Mouse (Mus musculus) brown adipose tissue, adult 24 weeks (tissue): ENCODE results near the gene Gm20388. TPM values are rescaled to one million over a fixed set of nuclear protein-coding genes. Genes with fewer than 3 reads are reported as not detected.
A peak's percentile ranks its signal among the peaks of the same experiment; 100 is the strongest.

Experiments
- H3K27ac ChIP-seq: fragments of 200-500 bp; replicated peaks from 2 replicates; pipeline ENCODE4 v1.5.1; 2012; ENCODE audit warnings: low read depth, mild to moderate bottlenecking, low read length
- H3K4me1 ChIP-seq: fragments of 200-500 bp; 2 replicates; pipeline ENCODE4 v1.6.1; 2012; ENCODE audit warnings: low read length, mixed read lengths; ENCODE audit not compliant: control insufficient read depth, insufficient read depth, insufficient read length
- H3K4me3 ChIP-seq: fragments of 200-500 bp; 2 replicates; pipeline ENCODE4 v1.5.1; 2012; ENCODE audit warnings: low read depth, mild to moderate bottlenecking, low read length, moderate library complexity; ENCODE audit not compliant: insufficient read depth
- polyA plus RNA-seq: library from polyadenylated mRNA; stranded (reverse); fragments of >200 nt; gene quantifications from 2 replicates; pipeline ENCODE4 v1.2.4, GENCODE M21; 2012; ENCODE audit not compliant: missing spikeins, insufficient read depth, insufficient read length

Gm20388 gene
- polyA plus RNA-seq, 1 experiment = 44.7 TPM

DNA sequence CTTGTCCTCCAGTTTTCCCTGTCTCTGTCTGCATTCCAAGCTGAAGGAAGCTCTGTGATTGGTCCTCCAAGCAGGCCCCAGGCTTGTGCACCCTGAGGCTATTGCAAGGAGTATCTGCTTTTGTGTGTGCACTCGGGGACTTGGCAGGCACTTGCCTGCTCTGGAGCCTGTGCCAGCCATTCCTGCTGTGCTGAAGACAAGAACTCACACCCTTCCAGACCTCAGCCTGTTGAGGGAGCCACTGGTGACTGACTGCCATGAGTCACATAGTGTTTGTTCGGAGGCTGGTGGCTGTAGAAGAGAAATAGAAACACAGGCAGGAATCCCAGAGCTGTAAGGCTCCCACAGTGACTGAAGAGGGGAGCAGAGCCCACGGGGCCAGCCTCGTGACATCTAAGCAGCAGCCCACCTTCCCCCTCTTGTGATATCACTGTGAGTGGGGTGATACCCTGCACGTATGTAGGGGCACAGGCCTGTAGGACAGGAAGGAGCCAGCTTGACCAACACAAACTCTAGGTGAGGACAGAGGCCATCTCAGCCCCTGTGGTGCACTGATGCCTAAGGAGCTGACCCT is 50.0 kb downstream of the Gm20388 start:
- H3K4me3 ChIP-seq = no peak overlapping the region
- H3K4me1 ChIP-seq = no peaks in the 10 kb centered on the region
- H3K27ac ChIP-seq = no peak overlapping the region

DNA sequence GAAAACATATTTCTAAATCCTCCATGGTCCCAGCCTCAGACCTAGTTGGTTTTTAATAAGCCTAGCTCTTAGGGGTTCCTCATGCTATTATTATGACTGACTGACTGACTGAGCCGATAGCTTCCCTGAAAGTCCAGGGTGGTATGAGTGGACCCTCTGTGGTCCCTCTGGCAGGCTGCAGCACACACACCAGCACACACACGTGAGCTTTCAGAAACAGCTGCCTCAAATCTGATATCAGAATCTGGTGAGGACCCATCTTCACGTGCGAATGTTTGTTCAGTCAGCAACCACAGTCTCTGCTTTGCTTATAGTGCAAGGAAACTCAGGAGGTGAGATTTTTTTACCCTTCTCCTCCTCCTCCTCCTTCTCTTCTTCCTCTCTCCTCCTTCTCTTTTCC is 54.2 kb downstream of the Gm20388 start:
- Histone ChIP-seq H3K4me1 (no peaks in the 10 kb centered on the region), H3K27ac (no peak overlapping the region), H3K4me3 (no peak overlapping the region)

DNA sequence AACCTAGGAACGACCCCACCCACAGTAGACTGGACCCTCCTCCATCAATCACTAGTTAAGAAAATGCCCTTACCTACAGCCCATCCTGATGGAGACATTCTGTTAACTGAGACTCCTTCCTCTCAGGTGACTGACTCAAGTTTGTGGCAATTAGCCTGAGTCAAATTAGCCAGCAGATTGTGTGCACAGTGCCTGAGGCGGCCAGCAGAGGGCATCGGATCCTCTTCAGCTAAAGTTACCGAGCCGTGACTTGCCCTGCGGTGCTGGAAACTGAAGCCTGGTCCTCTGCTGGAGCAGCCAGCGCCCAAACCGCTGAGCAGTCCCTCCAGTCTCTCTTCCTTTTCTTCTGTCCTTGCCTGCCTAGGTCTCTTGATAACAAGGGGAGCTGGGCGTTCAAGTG is 56.8 kb downstream of the Gm20388 start:
- no peak overlapping the region for H3K27ac ChIP-seq
- H3K4me3 ChIP-seq = no peak overlapping the region
- H3K4me1 ChIP-seq = no peaks in the 10 kb centered on the region

DNA sequence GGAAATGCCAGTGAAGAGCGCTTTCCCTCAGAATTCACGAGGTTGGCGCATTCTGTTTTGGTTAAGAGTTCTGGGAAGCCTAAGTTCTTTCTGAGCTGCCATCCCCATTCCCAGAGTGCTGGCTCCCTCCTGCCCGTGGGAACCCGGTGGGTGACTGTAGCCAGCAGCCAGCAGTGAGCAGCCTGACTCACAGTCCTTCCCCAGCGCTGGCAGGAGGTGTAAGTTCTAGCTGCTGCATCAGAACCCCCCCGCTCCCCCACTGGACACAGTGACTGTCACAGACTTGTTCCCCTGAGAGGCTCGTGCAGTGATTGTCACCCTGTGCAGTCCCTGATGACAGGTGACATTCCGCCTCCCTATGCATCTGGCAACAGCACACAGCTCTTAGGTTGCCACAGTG is 59.5 kb downstream of the Gm20388 start:
- Histone ChIP-seq H3K4me3 (no peak overlapping the region), H3K4me1 (no peaks in the 10 kb centered on the region), H3K27ac (no peak overlapping the region)

DNA sequence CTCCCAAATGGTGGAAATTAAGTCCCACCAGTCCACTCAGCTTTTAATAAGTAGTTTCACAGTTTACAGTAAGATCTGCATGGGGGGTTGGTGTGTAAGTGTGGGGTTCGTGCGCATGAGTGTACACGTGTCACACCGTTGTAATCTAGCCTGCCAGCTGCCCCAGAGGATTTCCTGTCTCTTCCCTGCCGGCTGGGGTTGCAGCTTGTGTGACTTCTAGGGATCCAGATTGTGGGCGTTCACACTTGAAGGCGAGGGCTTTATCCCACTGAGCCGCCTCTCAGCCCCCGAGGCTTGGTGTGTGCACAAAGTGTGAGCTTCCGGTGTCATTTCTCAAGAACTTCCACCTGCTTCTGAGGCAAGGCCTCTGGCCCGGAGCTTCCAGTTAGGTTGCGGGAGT is 61.9 kb downstream of the Gm20388 start:
- Histone ChIP-seq H3K4me1 (no peaks in the 10 kb centered on the region), H3K4me3 (no peak overlapping the region), H3K27ac (no peak overlapping the region)

- Histone ChIP-seq H3K27ac (0 out of 2 replicates have a peak overlapping the region, but pooled peaks have one; percentile 2), H3K4me1 (peaks cover 3% of the 10 kb centered on the region; the same call in 1 of the 2 replicates), H3K4me3 (no peak overlapping the region)
Observed at GRCm38 (mm10) chr8:119978770-119979381, 68.2 kb downstream of the Gm20388 start.

- Histone ChIP-seq H3K4me1 (peaks cover 3% of the 10 kb centered on the region; the same call in 1 of the 2 replicates), H3K27ac (no peak overlapping the region), H3K4me3 (no peak overlapping the region)
Observed at GRCm38 (mm10) chr8:119981253-119981652, 70.6 kb downstream of the Gm20388 start.

GRCm38 (mm10) chr8:119984085-119984484 is 73.4 kb downstream of the Gm20388 start:
- Histone ChIP-seq H3K4me3 (no peak overlapping the region), H3K27ac (no peak overlapping the region), H3K4me1 (peaks cover 3% of the 10 kb centered on the region; the same call in 1 of the 2 replicates)

DNA sequence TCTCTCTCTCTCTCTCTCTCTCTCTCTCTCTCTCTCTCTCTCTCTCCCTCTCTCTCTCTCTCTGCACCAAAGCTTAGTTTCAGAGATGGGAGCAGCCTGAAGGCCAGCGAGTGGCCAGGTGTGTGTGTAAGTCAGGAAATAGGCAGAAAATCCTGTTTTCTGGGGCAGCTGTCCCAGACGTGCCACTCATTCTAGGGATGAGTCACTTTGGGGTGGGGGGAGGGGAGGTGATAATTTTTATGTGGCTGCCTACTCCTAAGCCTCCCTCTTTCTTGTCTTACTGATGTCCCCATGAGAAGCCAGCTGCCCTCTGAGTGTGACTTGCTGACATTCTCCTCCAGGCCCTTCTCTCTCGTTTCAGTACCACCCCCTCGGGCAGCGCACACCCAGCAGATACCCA is 75.5 kb downstream of the Gm20388 start:
- H3K4me1 ChIP-seq = no peaks in the 10 kb centered on the region
- H3K4me3 ChIP-seq = no peak overlapping the region
- no peak overlapping the region for H3K27ac ChIP-seq

DNA sequence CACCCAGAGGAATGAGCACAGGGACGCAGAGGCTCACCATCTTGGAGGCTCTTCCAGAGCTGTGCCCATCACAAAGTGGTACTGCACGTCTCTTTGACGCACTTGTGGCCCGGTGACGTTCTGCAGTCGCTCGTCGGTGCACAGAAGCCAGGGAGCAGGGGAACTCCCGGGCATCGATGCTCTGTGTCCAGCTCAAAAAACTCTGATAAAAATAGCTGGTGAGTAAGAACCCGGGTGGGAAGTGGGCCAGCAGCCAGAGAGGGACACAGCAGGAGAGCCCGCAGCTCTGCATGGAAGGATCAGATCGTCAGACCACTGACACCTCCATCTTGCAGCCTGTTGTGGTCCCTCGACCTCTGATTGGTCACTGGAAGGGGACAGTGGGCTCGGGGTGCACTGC is 77.4 kb downstream of the Gm20388 start:
- Histone ChIP-seq H3K4me3 (no peak overlapping the region), H3K4me1 (no peaks in the 10 kb centered on the region), H3K27ac (no peak overlapping the region)

GRCm38 (mm10) chr8:119992249-119992648 is 81.6 kb downstream of the Gm20388 start, which contains the start of gene Crispld2:
TSS of gene Crispld2 (plus strand) at chr8:119992438.
- Histone ChIP-seq H3K27ac (no peak within 1 kb of the TSS), H3K4me3 (peak within 1 kb of the TSS; percentile 42), H3K4me1 (no peaks in the 10 kb centered on the region)

DNA sequence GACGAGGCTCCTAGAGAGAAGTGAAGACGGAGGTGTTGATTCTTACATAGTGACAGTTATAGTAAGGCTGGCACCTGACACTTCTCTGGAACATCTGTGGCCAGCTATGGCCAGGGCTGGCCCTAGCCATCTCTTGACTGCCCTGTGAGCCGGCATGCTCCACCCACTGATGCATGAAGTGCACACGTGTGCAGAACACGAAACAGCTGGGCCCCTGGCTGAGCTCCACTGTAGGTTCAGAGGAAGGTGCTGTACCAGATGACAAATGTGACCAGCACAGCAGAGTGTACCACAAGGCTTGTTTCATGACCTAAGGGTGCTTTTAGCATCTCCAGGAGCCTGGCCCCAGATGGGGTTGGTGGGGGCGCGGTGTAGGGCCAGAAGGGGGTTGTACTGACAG is 83.5 kb downstream of the Gm20388 start:
- H3K4me3 ChIP-seq = peak overlapping the region; percentile 25
- no peak overlapping the region for H3K27ac ChIP-seq
- H3K4me1 ChIP-seq = no peaks in the 10 kb centered on the region

DNA sequence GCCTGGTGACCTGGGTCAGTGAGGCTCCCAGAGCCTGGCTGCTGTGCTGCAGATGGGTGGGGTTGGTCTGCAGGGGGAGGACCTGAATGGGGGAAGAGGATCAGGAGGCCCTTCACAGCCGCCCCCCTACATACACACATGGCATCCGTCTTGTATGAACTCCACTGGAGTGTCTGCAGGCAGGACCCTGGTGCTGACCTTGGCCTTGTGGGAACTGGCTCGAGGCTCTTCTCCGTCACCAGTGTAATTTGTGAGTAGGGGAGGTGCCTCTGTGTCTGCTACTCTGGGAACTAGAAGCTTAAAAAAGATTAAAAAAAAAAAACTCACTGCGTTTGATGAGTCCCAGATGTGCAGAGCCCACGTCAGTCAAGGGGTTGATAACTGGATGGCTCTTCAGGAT is 83.9 kb downstream of the Gm20388 start:
- Histone ChIP-seq H3K4me1 (no peaks in the 10 kb centered on the region), H3K27ac (no peak overlapping the region), H3K4me3 (no peak overlapping the region; the same call in 1 of the 2 replicates)

DNA sequence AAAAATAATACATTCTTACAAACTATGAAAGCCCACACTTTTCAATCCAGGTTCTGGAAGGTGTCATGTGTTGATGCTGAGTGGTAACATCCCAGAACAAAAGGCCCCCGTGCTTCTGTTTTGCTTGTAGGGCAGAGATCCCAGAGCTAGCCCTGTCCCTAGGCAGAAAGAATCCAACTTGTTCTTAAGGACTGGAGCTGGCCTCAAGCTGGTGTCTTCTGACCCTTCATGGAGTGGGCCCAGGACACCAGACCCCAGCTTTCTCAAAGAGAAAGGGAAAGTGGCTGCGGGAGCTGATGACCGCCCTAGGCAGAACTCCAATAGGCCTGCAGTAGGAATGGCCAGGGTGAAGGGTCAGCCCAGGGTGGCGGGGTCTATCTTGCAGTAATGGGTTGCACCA is 86.6 kb downstream of the Gm20388 start:
- Histone ChIP-seq H3K4me3 (no peak overlapping the region), H3K27ac (no peak overlapping the region), H3K4me1 (no peaks in the 10 kb centered on the region)

DNA sequence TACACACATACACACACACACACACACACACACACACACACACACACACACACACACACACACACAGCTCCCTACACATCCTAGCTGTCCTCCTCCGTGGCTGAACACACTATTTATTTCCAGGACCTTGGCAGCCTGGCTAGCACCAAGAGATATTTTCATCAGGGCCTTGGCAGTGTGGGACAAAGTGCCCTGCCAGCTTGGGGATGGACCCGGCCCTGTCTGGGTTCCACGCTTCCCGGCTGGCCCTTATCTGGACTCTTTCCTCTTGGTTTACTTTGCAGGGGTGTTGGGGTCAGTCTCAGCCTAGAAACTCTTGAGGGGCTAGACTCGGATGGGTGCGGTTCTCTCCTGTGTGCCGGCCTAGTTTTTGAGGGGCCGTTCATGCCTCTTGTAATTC is 89.8 kb downstream of the Gm20388 start:
- no peak overlapping the region for H3K4me3 ChIP-seq
- no peaks in the 10 kb centered on the region; the same call in 1 of the 2 replicates for H3K4me1 ChIP-seq
- no peak overlapping the region for H3K27ac ChIP-seq

DNA sequence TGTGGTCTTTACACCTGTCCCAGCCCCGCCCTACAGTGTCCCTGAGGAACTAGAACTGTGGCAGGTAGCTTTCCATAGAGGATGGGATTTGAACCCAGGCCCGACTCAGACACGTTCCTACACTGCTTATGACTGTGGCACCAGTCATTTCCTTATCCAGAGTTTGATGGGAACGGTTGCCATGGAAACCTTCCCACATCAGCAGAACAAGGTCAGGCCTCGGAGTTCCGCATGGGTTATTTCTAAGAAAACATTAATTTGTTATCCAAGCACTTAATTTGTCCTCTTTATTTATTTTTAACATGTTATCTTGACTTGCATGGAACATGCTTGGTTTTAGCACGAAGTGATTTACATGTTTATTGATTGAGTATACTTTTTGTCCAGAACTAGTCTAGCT is 91.1 kb downstream of the Gm20388 start:
- no peaks in the 10 kb centered on the region; the same call in 1 of the 2 replicates for H3K4me1 ChIP-seq
- H3K4me3 ChIP-seq = no peak overlapping the region
- H3K27ac ChIP-seq = no peak overlapping the region
